Mouse (Mus musculus): ENCODE results near the gene Rpl41. TPM values are rescaled to one million over a fixed set of nuclear protein-coding genes. Genes with fewer than 3 reads are reported as not detected.
"Not testable (repeated sequence)": the region's sequence is repeated elsewhere in the genome, so short reads cannot be mapped to it uniquely, and the experiment has no call there.

Gene Rpl41
- total RNA-seq, 2 experiments from 2014 or later = 1,015 to 1,049 TPM

- DNase-seq (ENCODE audit: low spot score) = peak; percentile 98
Measured at GRCm38 (mm10) chr10:128525671-128526308, 23.3 kb downstream of the Rpl41 start, which contains the start of gene Esyt1. Esyt1 (minus strand) TSS chr10:128525871.

- DNase-seq (ENCODE audit: low spot score) = peak; percentile 51
Measured at GRCm38 (mm10) chr10:128524732-128525662, 24.1 kb downstream of the Rpl41 start.

GRCm38 (mm10) chr10:128524111-128524731, 24.9 kb downstream of the Rpl41 start:
- no peak for DNase-seq (ENCODE audit: low spot score)

- no peak for DNase-seq (ENCODE audit: low spot score)
Measured at GRCm38 (mm10) chr10:128522351-128522750, 26.8 kb downstream of the Rpl41 start.

DNA sequence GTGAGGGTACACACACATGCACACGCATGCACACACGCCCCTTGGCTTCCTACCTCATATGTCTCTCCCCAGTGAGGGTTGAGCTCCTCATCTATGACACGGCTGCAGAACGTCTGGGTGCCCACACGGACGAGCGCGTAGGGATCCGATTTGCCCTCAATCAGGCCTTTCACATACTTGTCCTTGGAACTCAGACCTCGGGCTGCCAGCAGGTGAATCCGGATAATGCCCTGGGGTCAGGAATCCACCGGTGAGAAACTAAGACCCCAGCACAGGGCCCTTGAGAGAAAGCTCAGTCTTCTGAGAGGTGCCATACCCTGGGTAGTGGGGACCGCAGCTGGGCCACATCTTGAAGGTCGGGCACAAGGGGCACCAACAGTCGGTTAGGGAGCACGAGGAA, 28.5 kb downstream of the Rpl41 start:
- DNase-seq (ENCODE audit: low spot score) = no peak

- peak; percentile 59 for DNase-seq (ENCODE audit: low spot score)
Measured at GRCm38 (mm10) chr10:128518833-128519232, 30.3 kb downstream of the Rpl41 start.

DNA sequence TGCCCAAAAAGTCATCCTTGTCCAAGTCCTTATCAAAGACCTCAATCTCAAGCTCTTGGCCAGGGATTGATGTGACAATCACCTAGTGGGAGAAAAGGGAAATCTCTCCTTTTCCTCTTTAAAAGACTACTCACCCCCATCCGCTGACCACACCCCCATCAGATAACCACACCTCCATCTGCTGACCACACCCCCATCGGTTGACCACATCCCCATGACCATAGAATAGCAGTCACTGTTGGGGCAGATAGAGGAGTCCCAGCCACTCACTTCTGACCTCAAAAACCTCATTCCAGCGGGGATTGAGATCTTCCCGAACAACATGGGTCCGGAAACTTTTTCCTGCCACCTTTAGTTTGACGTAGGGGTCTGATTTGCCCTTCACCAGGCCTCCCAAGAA, 32.4 kb downstream of the Rpl41 start:
- DNase-seq (ENCODE audit: low spot score) = no peak

- DNase-seq (ENCODE audit: low spot score) = no peak
Measured at GRCm38 (mm10) chr10:128516029-128516428, 33.1 kb downstream of the Rpl41 start.

DNA sequence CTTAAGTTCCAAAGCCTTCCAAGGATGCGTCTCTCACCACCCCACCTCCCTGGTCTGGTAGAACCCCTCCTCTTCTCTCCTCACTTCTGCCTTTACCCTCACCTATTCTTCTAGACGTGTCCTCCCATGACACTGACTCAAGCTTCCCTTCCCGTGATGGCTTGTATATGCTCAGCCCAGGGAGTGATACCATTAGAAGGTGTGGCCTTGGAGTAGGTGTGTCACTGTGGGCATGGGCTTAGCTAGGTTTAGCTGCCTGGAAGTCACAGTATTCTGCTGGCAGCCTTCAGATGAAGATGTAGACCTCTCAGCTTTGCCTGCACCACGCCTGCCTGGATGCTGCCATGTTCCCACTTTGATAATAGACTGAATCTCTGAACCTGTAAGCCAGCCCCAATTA, 34.1 kb downstream of the Rpl41 start:
- DNase-seq (ENCODE audit: low spot score) = no peak

GRCm38 (mm10) chr10:128511761-128512160, 37.3 kb downstream of the Rpl41 start:
- DNase-seq (ENCODE audit: low spot score) = no peak

GRCm38 (mm10) chr10:128511189-128511588, 37.9 kb downstream of the Rpl41 start:
- no peak for DNase-seq (ENCODE audit: low spot score)

GRCm38 (mm10) chr10:128510301-128510700, 38.8 kb downstream of the Rpl41 start:
- DNase-seq (ENCODE audit: low spot score) = no peak

DNA sequence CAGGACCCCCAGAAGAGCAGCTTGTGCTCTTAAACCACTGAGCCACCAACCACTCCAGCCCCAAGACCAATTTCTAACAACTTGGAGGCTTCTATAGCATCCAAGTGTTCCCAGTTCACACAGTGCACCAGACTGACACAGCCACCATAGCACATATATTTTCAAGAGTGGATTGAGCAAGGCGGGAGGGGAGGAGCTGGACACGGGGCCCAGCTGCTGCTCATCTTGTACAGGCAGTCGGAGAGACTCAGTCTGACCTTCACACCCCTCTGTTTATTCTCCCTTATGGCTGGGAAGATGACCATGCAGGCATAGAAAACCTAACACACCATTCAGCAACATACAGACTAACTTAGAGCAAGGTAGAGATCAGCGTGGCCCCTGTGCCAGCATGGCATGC, 39.3 kb downstream of the Rpl41 start:
- no peak for DNase-seq (ENCODE audit: low spot score)

DNA sequence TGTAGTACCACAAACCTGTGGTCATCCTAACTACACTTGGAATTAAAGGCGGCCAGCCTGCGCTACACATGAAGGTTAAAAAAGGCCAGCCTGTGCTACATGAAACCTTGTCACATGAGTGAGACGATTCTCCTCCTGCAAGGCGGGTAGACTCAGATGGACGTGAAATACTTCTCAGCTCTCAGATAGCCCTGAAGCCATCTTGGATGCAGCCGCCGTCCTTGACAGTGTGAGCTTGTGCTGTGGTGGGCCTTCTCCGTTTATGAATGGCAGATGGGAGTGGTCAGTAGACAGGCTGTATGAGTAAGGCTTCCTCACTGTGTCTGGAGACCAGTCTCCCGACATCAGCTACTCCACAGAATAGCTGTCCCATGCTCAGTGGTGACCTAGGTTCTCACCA, 39.9 kb downstream of the Rpl41 start:
- no peak for DNase-seq (ENCODE audit: low spot score)

GRCm38 (mm10) chr10:128508260-128508659, 40.8 kb downstream of the Rpl41 start:
- no peak for DNase-seq (ENCODE audit: low spot score)

GRCm38 (mm10) chr10:128505974-128506373, 43.1 kb downstream of the Rpl41 start:
- DNase-seq (ENCODE audit: low spot score) = no peak

DNA sequence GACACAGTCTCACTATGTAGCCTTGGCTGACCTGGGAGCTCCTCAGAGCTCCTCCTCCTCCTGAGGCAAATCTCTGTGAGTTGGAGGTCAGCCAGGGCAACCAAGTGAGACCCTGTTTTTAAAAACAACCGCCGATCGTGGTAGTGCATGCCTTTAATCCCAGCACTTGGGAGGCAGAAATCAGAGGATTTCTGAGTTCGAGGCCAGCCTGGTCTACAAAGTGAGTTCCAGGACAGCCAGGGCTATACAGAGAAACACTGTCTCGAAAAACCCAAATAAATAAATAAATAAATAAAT, 43.8 kb downstream of the Rpl41 start:
- not testable (repeated sequence) for DNase-seq (ENCODE audit: low spot score)

GRCm38 (mm10) chr10:128504641-128505370, 44.3 kb downstream of the Rpl41 start:
- DNase-seq (ENCODE audit: low spot score) = peak; percentile 9

- no peak for DNase-seq (ENCODE audit: low spot score)
Measured at GRCm38 (mm10) chr10:128504012-128504411, 45.1 kb downstream of the Rpl41 start.

DNA sequence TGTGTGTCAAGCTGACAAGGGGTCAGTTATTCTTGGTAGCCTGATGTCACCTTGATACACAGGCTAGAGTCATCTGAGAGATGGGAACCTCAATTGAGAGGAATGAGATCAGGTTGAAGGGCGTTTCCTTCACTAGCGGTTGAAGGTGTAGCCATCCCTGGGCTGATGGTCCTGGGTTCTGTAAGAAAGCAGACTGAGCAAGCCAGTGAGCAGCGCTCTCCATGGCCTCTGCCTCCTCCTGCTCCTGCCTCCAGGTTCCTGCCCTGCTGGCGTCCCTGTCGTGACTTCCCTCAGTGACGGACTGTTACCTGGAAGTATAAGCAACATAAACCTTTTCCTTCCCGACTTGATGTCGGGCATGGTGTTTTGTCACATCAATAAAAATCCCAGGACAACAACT, 45.6 kb downstream of the Rpl41 start:
- peak; percentile 44 for DNase-seq (ENCODE audit: low spot score)

- peak; percentile 64 for DNase-seq (ENCODE audit: low spot score)
Measured at GRCm38 (mm10) chr10:128502341-128502740, 46.8 kb downstream of the Rpl41 start.
